Mouse (Mus musculus) gastrocnemius, adult 2 months (tissue): ENCODE data around the gene Nek9. TPM values are rescaled to one million over a fixed set of nuclear protein-coding genes. Genes with fewer than 3 reads are reported as not detected.
A peak's percentile ranks its signal among the peaks of the same experiment; 100 is the strongest.

ENCODE experiments used
- DNase-seq: peaks from one replicate; pipeline ENCODE4 v3.0.0; 2022
- H3K27ac ChIP-seq: fragments of 200-600 bp; 2 replicates; pipeline ENCODE4 v1.8.1; 2022; ENCODE audit warnings: mild to moderate bottlenecking
- H3K4me3 ChIP-seq: fragments of 200-600 bp; 2 replicates; pipeline ENCODE4 v1.8.1; 2022; ENCODE audit warnings: mild to moderate bottlenecking, moderate library complexity
- CTCF ChIP-seq: fragments of 200-600 bp; IDR thresholded peaks from 2 replicates; pipeline ENCODE4 v1.8.1; 2022; ENCODE audit warnings: antibody characterized with exemption, mild to moderate bottlenecking, moderate library complexity
- intact Hi-C: fragments of 180-260 bp; cut with DNase I; formaldehyde crosslinking; loops from one replicate; pipeline ENCODE4 v1.15.1; 2025
- total RNA-seq, 2 experiments: library from RNA; stranded (reverse); gene quantifications; 2 replicates each; pipeline ENCODE4 v1.2.3; 2021

The Nek9 gene
- total RNA-seq, 2 experiments from 2014 or later = 99.2 to 131 TPM

GRCm38 (mm10) chr12:85264531-85264930 is 74.6 kb downstream of the Nek9 start:
- intact Hi-C loops = no loop called here
- TF ChIP-seq CTCF = no peak
- no peak for DNase-seq
- Histone ChIP-seq H3K4me3 (no peak overlapping the region), H3K27ac (no peak overlapping the region)

GRCm38 (mm10) chr12:85263190-85263589 is 76.0 kb downstream of the Nek9 start:
- intact Hi-C loops = no loop called here
- Histone ChIP-seq H3K27ac (no peak overlapping the region), H3K4me3 (no peak overlapping the region)
- DNase-seq = no peak
- TF ChIP-seq CTCF = no peak

- intact Hi-C loops = no loop called here
- no peak for TF ChIP-seq CTCF
- no peak overlapping the region for H3K4me3 ChIP-seq
- DNase-seq = no peak
- peak overlapping the region; percentile 28; the same call in 1 of the 2 replicates for H3K27ac ChIP-seq
Observed at GRCm38 (mm10) chr12:85262489-85262888, 76.7 kb downstream of the Nek9 start.

GRCm38 (mm10) chr12:85257008-85257639 is 82.0 kb downstream of the Nek9 start:
- DNase-seq = no peak
- no peak for TF ChIP-seq CTCF
- Histone ChIP-seq H3K4me3 (no peak overlapping the region), H3K27ac (peak overlapping the region; percentile 55)
- intact Hi-C loops = no loop called here

- H3K27ac ChIP-seq = peak overlapping the region; percentile 36; the same call in 1 of the 2 replicates
- no peak overlapping the region for H3K4me3 ChIP-seq
- DNase-seq = no peak
- no peak for TF ChIP-seq CTCF
- intact Hi-C loops = no loop called here
Observed at GRCm38 (mm10) chr12:85256074-85256751, 82.9 kb downstream of the Nek9 start.

GRCm38 (mm10) chr12:85252083-85252482 is 87.1 kb downstream of the Nek9 start:
- Histone ChIP-seq H3K27ac (no peak overlapping the region), H3K4me3 (no peak overlapping the region)
- intact Hi-C loops = no loop called here
- no peak for TF ChIP-seq CTCF
- no peak for DNase-seq

Other genes with a start within 250 kb of the Nek9 start
- gene Prox2, start 228.6 kb downstream of the Nek9 start, total RNA-seq = 1 to 10 TPM; 1.7 to 3.0 TPM
- 100 to 1,000 TPM; 247 to 365 TPM for gene Dlst, start 228.5 kb downstream of the Nek9 start, total RNA-seq
- gene Rps6kl1, start 188.1 kb downstream of the Nek9 start, total RNA-seq = 1 to 10 TPM in 1 of 2 experiments, under 1 TPM in 1; 0.94 to 1.1 TPM
- gene Pgf, start 161.6 kb downstream of the Nek9 start, total RNA-seq = 1 to 10 TPM; 1.5 to 1.8 TPM
- gene Eif2b2, start 119.9 kb downstream of the Nek9 start, total RNA-seq = 10 to 100 TPM; 56.1 to 63.1 TPM
- gene Mlh3, start 68.8 kb downstream of the Nek9 start, total RNA-seq = 10 to 100 TPM in 1 of 2 experiments, 1 to 10 TPM in 1; 8.9 to 10.6 TPM
- gene Acyp1, start 50.9 kb downstream of the Nek9 start, total RNA-seq = 10 to 100 TPM; 37.9 to 52.7 TPM
- 1 to 10 TPM in 1 of 2 experiments, under 1 TPM in 1; 0.95 to 1.7 TPM for gene Zc2hc1c, start 50.8 kb downstream of the Nek9 start, total RNA-seq
- gene Tmed10, start 35.5 kb upstream of the Nek9 start, total RNA-seq = 100 to 1,000 TPM; 112 to 123 TPM
- gene Fos, start 134.5 kb upstream of the Nek9 start, total RNA-seq = 1 to 10 TPM; 3.6 to 8.7 TPM